Mouse (Mus musculus): ENCODE data around the gene E130309D02Rik. TPM values are rescaled to one million over a fixed set of nuclear protein-coding genes. Genes with fewer than 3 reads are reported as not detected.

Gene E130309D02Rik
- 10 to 100 TPM; 22.9 to 34.2 TPM for total RNA-seq (2021)
- long read RNA-seq, experiment 1, transcript E130309D02Rik-201 (6 exons, 2,208 nt) = major isoform, 17 of 28 reads
- long read RNA-seq, experiment 1, partial matches to known transcripts = 0 of 28 reads
- long read RNA-seq, experiment 1, other reads (novel, unspliced or antisense) = 11 of 28 reads
- long read RNA-seq, experiment 2, transcript E130309D02Rik-201 (6 exons, 2,208 nt) = major isoform, 24 of 43 reads
- long read RNA-seq, experiment 2, partial matches to known transcripts = 12 of 43 reads
- long read RNA-seq, experiment 2, other reads (novel, unspliced or antisense) = 7 of 43 reads

GRCm38 (mm10) chr5:143314730-143315513, at the start of gene E130309D02Rik:
TSS of gene E130309D02Rik (minus strand) at chr5:143315360.
- DNase-seq (ENCODE audit: low spot score in 2 of 2) = peak; percentile 95 to 97

DNA sequence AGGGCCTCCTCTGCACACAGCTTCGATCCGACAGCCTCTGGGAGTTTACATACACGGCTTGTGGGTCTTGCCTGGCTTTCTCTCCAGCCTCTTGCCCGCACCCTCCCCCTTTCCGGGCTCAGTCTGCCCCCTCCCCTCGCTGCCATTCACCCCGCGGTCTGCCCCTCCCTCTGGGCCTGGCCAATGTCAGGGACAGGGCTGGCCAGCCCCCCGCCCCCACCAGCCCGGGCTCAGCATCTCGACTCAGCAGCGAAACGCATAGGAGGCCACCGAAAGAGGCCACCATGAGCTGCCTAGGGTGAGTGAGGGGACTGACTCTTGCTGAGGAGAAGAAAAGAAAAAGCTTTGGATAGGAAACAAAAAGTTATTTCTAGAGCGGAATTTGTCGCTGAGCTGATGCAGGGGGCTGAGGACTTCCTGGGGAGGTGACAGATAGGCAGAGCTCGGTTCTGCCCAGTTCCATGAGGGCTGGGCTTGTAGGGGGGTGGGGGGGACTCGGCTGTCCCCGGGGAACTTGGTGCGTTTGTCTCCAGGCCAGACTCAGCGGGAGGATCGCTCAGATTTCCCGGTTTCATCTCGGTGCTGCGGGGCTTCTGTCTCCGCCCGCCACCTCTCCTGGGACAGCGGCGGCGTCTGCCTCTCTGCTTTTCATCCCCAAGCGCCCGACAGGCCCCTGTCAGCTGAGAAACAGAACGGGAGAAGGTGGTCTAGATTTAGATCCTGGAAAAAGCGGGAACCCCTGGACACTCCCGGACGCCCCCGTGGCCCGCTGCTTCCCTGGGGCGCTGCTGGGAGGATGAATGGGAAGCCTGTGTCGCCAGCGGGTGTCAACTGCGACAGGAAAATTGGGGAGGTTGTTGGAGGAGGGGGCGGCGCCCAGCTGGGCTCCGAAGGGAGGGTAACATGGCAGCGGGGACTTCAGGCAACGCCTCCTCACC, 48.8 kb upstream of the E130309D02Rik start:
- DNase-seq (ENCODE audit: low spot score in 2 of 2) = no peak

DNA sequence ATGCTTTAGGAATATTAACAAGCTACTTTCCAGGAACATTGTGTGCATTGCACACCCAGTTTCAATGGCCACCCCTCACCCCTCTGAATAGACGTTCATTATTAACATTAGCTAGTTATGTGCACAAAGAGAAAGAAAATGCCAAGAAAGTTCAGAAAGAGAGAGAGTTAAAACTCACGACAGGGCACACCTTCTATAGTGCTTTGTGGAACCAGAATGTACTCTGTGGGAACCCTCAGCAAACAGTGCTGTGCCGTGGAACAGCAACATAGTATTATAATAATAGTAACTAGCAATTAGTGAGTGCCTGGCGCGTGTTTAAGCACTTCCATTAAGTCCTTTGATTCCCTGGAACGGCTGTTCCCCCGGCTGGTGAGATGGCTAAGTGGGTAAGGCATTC, 46.3 kb upstream of the E130309D02Rik start:
- no peak for DNase-seq (ENCODE audit: low spot score in 2 of 2)

GRCm38 (mm10) chr5:143360000-143360399, 44.8 kb upstream of the E130309D02Rik start:
- no peak for DNase-seq (ENCODE audit: low spot score in 2 of 2)

DNA sequence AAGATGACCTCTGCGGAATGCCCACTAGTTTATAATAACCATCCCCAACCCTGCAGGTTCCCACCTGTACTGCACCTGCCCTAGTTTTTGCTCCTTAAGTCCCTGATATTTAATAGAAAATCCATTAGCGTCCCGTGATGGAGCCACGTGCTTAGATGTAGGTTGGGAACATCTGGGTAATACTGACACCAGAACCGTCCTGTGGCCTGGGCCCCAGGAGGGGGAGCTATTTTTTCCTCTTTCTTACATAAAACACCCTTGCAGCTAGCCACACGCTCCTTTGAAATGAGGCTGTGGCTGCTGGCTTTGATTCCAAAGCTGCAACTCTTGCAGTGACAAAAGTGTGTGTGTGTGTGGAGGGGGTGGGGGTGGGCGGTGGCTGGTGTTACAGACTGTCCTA, 44.1 kb upstream of the E130309D02Rik start:
- no peak for DNase-seq (ENCODE audit: low spot score in 2 of 2)

- no peak for DNase-seq (ENCODE audit: low spot score in 2 of 2)
Measured at GRCm38 (mm10) chr5:143357564-143357963, 42.4 kb upstream of the E130309D02Rik start.

GRCm38 (mm10) chr5:143356686-143357388, 41.7 kb upstream of the E130309D02Rik start, which contains the start of gene Grid2ip:
TSS of gene Grid2ip (plus strand) at chr5:143357338.
- DNase-seq (ENCODE audit: low spot score in 2 of 2) = no peak

DNA sequence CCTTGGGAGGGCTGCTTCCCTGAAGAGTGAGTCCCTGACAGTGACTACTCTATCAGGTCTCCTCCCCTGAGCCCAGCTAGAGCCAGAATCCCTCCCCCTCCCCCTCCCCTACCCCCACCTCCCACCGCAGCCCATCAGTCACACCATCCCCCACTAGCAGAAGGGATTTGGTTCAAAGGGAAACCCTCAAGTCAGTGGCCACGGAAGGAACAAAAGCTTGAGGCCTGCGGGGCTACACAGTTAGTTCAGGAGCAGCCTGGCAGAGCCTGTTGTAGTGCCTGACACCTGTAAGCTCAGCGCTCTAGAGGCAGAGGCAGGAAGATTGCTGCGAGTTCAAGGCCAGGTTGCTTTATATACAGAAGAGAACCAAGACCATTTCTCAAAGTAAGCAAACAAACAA, 40.9 kb upstream of the E130309D02Rik start:
- no peak for DNase-seq (ENCODE audit: low spot score in 2 of 2)

- DNase-seq (ENCODE audit: low spot score in 2 of 2) = no peak
Measured at GRCm38 (mm10) chr5:143346367-143346766, 31.2 kb upstream of the E130309D02Rik start.

- no peak for DNase-seq (ENCODE audit: low spot score in 2 of 2)
Measured at GRCm38 (mm10) chr5:143339603-143340002, 24.4 kb upstream of the E130309D02Rik start.

DNA sequence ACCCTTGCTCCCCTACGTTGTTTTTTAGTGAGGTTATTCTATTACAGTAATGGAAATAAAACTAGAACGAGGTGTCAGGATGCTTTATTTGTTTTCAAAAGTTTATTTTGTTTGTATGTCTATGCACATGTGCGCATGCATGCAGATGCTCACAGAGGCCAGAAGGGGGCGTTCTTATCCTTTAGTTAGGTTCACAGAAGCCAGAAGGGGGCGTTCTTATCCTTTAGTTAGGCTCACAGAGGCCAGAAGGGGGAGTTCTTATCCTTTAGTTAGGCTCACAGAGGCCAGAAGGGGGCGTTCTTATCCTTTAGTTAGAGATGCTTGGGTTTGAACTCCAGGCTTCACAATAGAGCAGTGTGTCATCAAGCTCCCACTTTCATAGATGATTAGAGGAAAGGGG, 21.4 kb upstream of the E130309D02Rik start:
- DNase-seq (ENCODE audit: low spot score in 2 of 2) = no peak

DNA sequence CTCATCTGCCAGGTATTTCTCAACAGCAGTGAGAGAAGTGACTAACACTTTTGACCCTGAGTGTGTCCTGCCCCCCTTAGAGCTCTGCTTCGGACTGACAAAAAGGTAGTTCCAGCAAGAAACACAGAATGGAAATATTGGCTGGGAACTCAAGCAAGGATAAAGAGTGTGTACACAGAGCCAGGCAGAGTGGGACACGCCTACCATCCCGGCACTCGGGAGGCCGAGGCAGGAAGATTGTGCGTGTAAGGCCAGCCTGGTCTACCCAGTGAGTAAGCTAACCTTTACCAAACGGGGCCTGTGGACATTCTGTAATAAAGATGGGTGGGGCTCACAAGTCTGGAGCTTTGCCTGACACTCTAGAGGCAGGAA, 19.9 kb upstream of the E130309D02Rik start:
- no peak for DNase-seq (ENCODE audit: low spot score in 2 of 2)

GRCm38 (mm10) chr5:143334418-143335088, 19.4 kb upstream of the E130309D02Rik start:
- DNase-seq (ENCODE audit: low spot score in 2 of 2) = no peak

DNA sequence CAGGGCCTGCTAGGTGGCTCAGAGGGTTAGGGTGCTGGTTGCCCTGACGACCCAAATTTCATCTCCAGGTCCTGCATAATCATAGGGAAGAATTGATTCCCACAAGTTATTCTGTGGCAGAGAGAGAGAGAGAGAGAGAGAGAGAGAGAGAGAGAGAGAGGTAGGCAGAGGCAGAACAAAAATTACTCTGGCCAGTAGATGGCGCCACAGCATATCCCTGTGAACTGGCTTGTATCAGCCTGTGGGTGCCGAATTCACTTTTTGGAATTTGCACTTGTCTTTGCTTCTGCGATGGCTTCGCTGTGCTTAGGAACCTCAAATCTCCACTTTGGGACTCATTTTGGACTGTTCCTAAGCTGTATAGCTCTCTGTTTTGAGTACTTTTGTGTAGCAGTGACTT, 18.7 kb upstream of the E130309D02Rik start:
- peak; percentile 73 to 75 for DNase-seq (ENCODE audit: low spot score in 2 of 2)

DNA sequence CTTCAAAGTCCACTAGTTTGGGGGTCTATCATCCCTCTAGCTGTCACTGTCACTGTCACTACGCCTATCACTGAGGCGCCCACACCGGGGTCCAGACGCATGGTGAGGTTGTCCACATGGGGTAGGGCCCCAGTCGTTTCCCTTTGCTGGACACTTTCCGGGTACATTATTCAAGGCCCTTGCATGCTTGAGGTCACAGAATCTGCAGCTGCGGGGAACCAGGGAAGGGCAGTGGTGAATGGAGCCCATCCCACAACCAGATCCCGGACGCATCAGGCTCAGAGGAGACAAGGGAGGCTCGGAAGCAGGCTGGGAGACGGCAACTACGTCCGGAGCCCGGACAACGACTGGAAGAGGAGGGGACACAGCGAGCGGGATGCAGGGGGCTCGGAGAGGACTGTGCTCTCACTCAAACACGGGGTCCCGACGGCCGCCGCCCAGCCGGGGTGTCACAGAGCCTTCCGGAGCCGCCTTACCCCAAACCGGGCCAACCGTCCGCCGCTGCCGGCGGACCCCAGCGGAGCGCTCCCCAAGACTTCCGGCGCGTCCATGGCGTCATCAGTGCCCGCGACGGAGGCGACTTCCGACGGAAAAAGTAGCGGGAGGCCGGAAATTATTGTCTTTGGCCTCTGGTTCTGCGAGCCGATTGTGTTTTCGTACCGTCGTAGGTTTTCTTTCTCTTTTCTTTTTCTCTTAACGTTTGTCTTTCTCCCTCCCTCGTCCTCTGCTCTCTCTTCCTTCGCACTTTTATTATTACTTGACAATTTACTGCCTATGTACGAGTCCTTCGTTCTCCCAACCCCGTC, 13.7 kb upstream of the E130309D02Rik start, which contains the start of gene Zdhhc4:
Gene Zdhhc4, minus strand, starts transcription at position 567 of the 806 bp plus-strand sequence.
- peak; percentile 94 to 97 for DNase-seq (ENCODE audit: low spot score in 2 of 2)

- DNase-seq (ENCODE audit: low spot score in 2 of 2) = peak in 1 of 2 experiments; percentile 49
Measured at GRCm38 (mm10) chr5:143317288-143317610, 2.1 kb upstream of the E130309D02Rik start.

- DNase-seq (ENCODE audit: low spot score in 2 of 2) = peak in 1 of 2 experiments; percentile 38
Measured at GRCm38 (mm10) chr5:143316605-143317287, 1.6 kb upstream of the E130309D02Rik start.

DNA sequence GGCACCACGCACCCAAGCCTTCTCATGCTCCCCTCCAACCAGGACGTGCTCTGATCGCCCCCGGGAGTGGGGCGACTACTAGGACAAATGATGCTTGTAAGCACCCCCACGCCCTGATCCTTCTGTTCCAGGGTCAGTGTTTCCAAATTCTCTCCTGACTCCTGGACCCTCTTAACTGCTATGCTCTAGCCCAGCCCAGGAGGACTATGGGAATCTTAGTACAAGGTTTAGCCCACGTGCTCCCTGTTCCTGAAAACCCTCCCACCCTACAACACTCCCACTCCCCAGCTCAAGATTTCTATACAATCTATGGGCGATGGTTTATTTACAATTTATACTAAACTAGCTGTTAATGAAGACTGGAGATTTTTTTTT, 341 bp upstream of the E130309D02Rik start:
- no peak for DNase-seq (ENCODE audit: low spot score in 2 of 2)

Measured in adrenal gland, adult 18-20 months (tissue).